Mouse (Mus musculus) CH12.LX (cell line): ENCODE results near the gene Rcan2. TPM values are rescaled to one million over a fixed set of nuclear protein-coding genes. Genes with fewer than 3 reads are reported as not detected.

Experiments
- DNase-seq: peaks from one replicate; pipeline ENCODE4 v3.0.0-alpha.2; 2013; ENCODE audit errors: extremely low read depth
- H3K27ac ChIP-seq: 2 replicates; pipeline ENCODE4 v1.5.1; 2012; ENCODE audit warnings: low read depth, mild to moderate bottlenecking, control low read depth, moderate library complexity; ENCODE audit not compliant: insufficient read depth
- H3K27me3 ChIP-seq: replicated peaks from 2 replicates; pipeline ENCODE3; 2012; ENCODE audit warnings: inconsistent platforms
- H3K36me3 ChIP-seq, 2 experiments: replicated peaks in 1 of 2; 2 replicates each; pipeline versions ENCODE3 to v1.6.1; 2012; ENCODE audit warnings: inconsistent platforms in 1 of 2, low read length in 1 of 2, mild to moderate bottlenecking in 1 of 2, mixed read lengths in 1 of 2, moderate library complexity in 1 of 2; ENCODE audit not compliant: control insufficient read depth in 1 of 2, insufficient read depth in 1 of 2
- H3K4me1 ChIP-seq, 2 experiments: 2 replicates each; pipeline ENCODE4 v1.6.1; 2012; ENCODE audit warnings: inconsistent platforms in 1 of 2, moderate library complexity in 1 of 2; ENCODE audit not compliant: insufficient read depth in 2 of 2, control insufficient read depth in 1 of 2
- H3K4me2 ChIP-seq: 2 replicates; pipeline ENCODE4 v1.6.1; 2012; ENCODE audit warnings: low read depth, mild to moderate bottlenecking, control low read depth; ENCODE audit not compliant: poor library complexity, insufficient read depth, severe bottlenecking
- H3K4me3 ChIP-seq, 3 experiments: fragments of 150-350 bp in 1 of 3; sonication (generic) in 1 of 3; replicated peaks in 1 of 3; 2 replicates each; pipeline versions ENCODE3 to v1.5.1; 2011 to 2012; ENCODE audit warnings: low read depth in 2 of 3, low read length in 2 of 3, mild to moderate bottlenecking in 2 of 3, moderate library complexity in 2 of 3, control low read depth in 1 of 3, improper control_type of control experiment in 1 of 3, inconsistent platforms in 1 of 3, mixed read lengths in 1 of 3; ENCODE audit not compliant: poor library complexity in 1 of 3
- H3K79me2 ChIP-seq: replicated peaks from 2 replicates; pipeline ENCODE4 v1.6.1; 2012; ENCODE audit warnings: mild to moderate bottlenecking, moderate library complexity; ENCODE audit not compliant: control insufficient read depth, poor library complexity, insufficient read depth, severe bottlenecking; ENCODE audit errors: extremely low read depth
- H3K9ac ChIP-seq: 2 replicates; pipeline ENCODE4 v1.6.1; 2012; ENCODE audit warnings: low read depth, mild to moderate bottlenecking, control low read depth, moderate library complexity; ENCODE audit not compliant: insufficient read depth
- H3K9me3 ChIP-seq: replicated peaks from 2 replicates; pipeline ENCODE3; 2012; ENCODE audit warnings: low read length, inconsistent platforms, mixed read lengths
- CHD1 ChIP-seq: IDR thresholded peaks from 2 replicates; pipeline ENCODE4 v1.6.1; 2012; ENCODE audit warnings: low read depth, low read length, improper control_type of control experiment, inconsistent platforms
- GABPA ChIP-seq: IDR thresholded peaks from 2 replicates; pipeline ENCODE4 v1.6.1; 2012; ENCODE audit warnings: low read depth, low read length, improper control_type of control experiment, inconsistent platforms; ENCODE audit not compliant: insufficient replicate concordance
- HCFC1 ChIP-seq: IDR thresholded peaks from 2 replicates; pipeline ENCODE4 v1.6.1; 2012; ENCODE audit warnings: low read depth, mild to moderate bottlenecking, inconsistent platforms, low read length, improper control_type of control experiment
- KAT2A ChIP-seq: IDR thresholded peaks from 2 replicates; pipeline ENCODE4 v1.6.1; 2012; ENCODE audit warnings: low read length, improper control_type of control experiment, inconsistent platforms; ENCODE audit not compliant: insufficient replicate concordance
- MAFK ChIP-seq: IDR thresholded peaks from 2 replicates; pipeline ENCODE4 v1.6.1; 2011; ENCODE audit warnings: low read length, improper control_type of control experiment; ENCODE audit not compliant: insufficient replicate concordance
- MEF2A ChIP-seq: IDR thresholded peaks from 2 replicates; pipeline ENCODE4 v1.6.1; 2014; ENCODE audit warnings: low read depth, mild to moderate bottlenecking, inconsistent platforms, low read length, improper control_type of control experiment, borderline replicate concordance
- MXI1 ChIP-seq: IDR thresholded peaks from 2 replicates; pipeline ENCODE4 v1.6.1; 2011; ENCODE audit warnings: mild to moderate bottlenecking, low read depth, low read length, improper control_type of control experiment
- NELFE ChIP-seq: IDR thresholded peaks from 2 replicates; pipeline ENCODE4 v1.6.1; 2011; ENCODE audit warnings: low read depth, low read length, improper control_type of control experiment
- NRF1 ChIP-seq: IDR thresholded peaks from 2 replicates; pipeline ENCODE4 v1.6.1; 2014; ENCODE audit warnings: low read depth, mild to moderate bottlenecking, inconsistent platforms, low read length, improper control_type of control experiment, moderate library complexity
- PAX5 ChIP-seq: IDR thresholded peaks from 2 replicates; pipeline ENCODE4 v1.6.1; 2012; ENCODE audit warnings: low read length, inconsistent platforms, mixed read lengths
- POLR2AphosphoS2 ChIP-seq: IDR thresholded peaks from 2 replicates; pipeline ENCODE4 v1.6.1; 2011; ENCODE audit warnings: low read depth, low read length, improper control_type of control experiment
- RAD21 ChIP-seq: IDR thresholded peaks from 2 replicates; pipeline ENCODE4 v1.6.1; 2011; ENCODE audit warnings: low read depth, mild to moderate bottlenecking, low read length, improper control_type of control experiment, moderate library complexity
- RCOR1 ChIP-seq: conservative IDR thresholded peaks from 2 replicates; pipeline ENCODE4 v1.6.1; 2012; ENCODE audit warnings: low read depth, mild to moderate bottlenecking, inconsistent platforms, low read length, improper control_type of control experiment
- ZNF384 ChIP-seq: IDR thresholded peaks from 2 replicates; pipeline ENCODE4 v1.6.1; 2012; ENCODE audit warnings: low read depth, low read length, improper control_type of control experiment, inconsistent platforms
- dilution Hi-C: fragments of 300-500 bp; cut with MboI; formaldehyde crosslinking; loops from 2 replicates; pipeline ENCODE4 v1.14.3; 2020; ENCODE audit warnings: low sequenced_read_pairs; ENCODE audit not compliant: extremely low pct_unique_long_range_greater_than_20kb, extremely low pct_ligation_motif_present
- in situ Hi-C: fragments of 300-500 bp; cut with MboI; formaldehyde crosslinking; loops from 3 replicates; pipeline ENCODE4 v1.14.3; 2019; ENCODE audit warnings: low sequenced_read_pairs, low pct_ligation_motif_present, low pct_unique_long_range_greater_than_20kb, mixed read lengths
- polyA plus RNA-seq: library from polyadenylated mRNA; unstranded; fragments of >175 nt; gene quantifications from 2 replicates; pipeline ENCODE4 v1.2.1, GENCODE M21; 2012; ENCODE audit warnings: low read depth; ENCODE audit not compliant: insufficient read length
- total RNA-seq, 2 experiments: library from RNA; depleted of rRNA; stranded (reverse); fragments of 300-350 nt in 1 of 2; fragments of >200 nt in 1 of 2; gene quantifications; 2 replicates each; pipeline ENCODE4 v1.2.3; 2012 to 2014

Gene Rcan2
- total and polyA plus RNA-seq, 3 experiments, result 0.32 to 1.5 TPM; not detected in 1

DNA sequence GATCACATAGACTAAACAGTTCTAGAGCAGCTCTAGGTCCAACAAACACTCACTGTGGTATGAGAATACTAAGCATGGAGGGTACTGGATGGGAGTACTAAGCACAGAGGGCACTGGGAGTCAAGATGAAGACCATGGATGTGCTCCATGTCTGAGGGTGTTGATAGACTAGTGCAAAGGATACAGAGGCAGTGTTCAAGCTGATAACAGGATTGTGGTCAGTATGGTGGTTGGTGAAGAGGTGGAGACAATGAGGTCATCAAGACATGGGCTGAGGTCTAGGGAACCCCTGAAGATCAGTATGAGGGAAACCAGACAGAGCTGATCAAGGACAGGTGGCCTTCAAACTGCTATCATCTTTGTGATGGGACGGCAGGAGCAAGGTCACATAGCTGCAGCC is 99.0 kb downstream of the Rcan2 start:
- Histone ChIP-seq H3K36me3 (no peaks in the 10 kb centered on the region), H3K9me3 (no peaks in the 10 kb centered on the region), H3K4me1 (no peaks in the 10 kb centered on the region), H3K9ac (no peak overlapping the region), H3K27me3 (peaks cover 4% of the 10 kb centered on the region), H3K4me3 (no peak overlapping the region), H3K27ac (no peak overlapping the region)
- in situ Hi-C loops, result no loop called here
- DNase-seq, result no peak
- TF ChIP-seq MEF2A, result no peak
- TF ChIP-seq PAX5, result no peak
- TF ChIP-seq RCOR1, result no peak
- TF ChIP-seq NELFE, result no peak
- no peak for TF ChIP-seq GABPA
- TF ChIP-seq, all 38 proteins: peak for 0
- Histone ChIP-seq H3K79me2 (no peaks in the 10 kb centered on the region), H3K4me2 (no peak overlapping the region)
- dilution Hi-C loops, result no loop called here

DNA sequence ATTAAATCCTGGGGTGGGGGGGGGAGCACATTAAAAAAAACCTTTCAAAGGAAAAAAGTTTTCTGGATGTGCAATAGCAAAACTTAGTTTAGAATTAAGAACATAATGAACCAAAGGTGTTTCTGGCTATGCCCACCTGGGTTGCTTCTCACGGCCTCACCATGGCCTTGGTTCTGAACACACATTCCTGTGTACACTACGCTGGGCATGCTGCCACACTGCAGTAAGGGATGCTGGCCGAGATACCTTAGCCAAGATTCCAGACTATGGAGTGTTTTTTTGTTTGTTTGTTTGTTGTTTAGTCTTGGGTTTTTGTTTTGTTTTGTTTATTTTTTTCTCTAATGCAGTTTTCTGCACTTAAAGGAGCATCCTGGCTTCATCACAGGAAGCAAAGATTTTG is 100.3 kb downstream of the Rcan2 start:
- Histone ChIP-seq H3K27me3 (peaks cover 4% of the 10 kb centered on the region), H3K9ac (no peak overlapping the region), H3K27ac (no peak overlapping the region), H3K79me2 (no peaks in the 10 kb centered on the region), H3K4me3 (no peak overlapping the region), H3K4me1 (no peaks in the 10 kb centered on the region), H3K36me3 (no peaks in the 10 kb centered on the region), H3K4me2 (no peak overlapping the region), H3K9me3 (no peaks in the 10 kb centered on the region)
- TF ChIP-seq CHD1 (no peak), HCFC1 (no peak), MXI1 (no peak), KAT2A (no peak), MAFK (no peak), RAD21 (no peak), ZNF384 (no peak), NRF1 (no peak), POLR2AphosphoS2 (no peak)
- dilution Hi-C loops (no loop called here), in situ Hi-C loops (no loop called here)
- no peak for DNase-seq
